Comparison of ENCODE assay signal across 9 mouse cellular contexts in the genomic region with DNA sequence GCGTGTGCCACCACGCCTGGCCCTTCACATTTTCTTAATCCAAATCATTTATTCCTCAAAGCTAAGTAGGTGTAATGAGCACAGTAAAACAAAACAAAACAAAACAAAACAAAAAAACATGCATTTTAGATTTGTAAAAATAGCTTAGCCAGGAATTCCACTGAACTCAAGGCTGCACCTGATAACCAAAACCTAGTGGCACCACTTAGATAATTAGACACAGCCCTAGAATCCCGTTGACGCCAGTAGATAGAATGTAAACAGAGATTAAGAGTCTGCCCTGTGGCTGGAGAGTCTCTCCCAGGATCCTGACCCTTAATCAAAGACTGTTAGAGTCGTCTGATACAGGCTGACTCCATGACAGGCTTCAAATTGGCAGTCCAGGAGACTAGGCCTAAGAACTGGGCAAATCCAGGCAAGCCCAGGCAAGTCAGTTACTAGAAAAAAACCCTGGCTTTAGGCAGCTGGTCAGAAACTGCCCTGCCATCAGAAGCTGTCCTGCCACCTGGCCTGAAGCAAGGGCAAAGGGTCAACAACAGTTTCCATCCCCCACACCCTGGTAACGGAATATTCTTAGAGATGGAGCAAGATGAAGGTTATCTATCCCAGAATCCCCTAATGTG. TPM values are rescaled to one million over a fixed set of nuclear protein-coding genes. Genes with fewer than 3 reads are reported as not detected.
DNase-seq lines count a peak whose midpoint lies in the region; ATAC-seq and TF ChIP-seq lines count a peak whose summit lies in the region.
"Had no signal": no experiment of that assay in that cellular context is flagged by ENCODE, and none has a peak within 500 bp of the region (broad histone marks: within the 10 kb centered on the region; RNA-seq: fewer than 3 reads in every experiment).

No protein-coding gene starts in this region.

- 88% methylated on average over 6 of the region's 6 CpGs for WGBS in kidney, adult 2 months
- 55% methylated on average over 6 of the region's 6 CpGs for WGBS in liver, embryonic 12.5 days (ENCODE audit: insufficient replicate concordance)
- 71% methylated on average over 6 of the region's 6 CpGs for WGBS in intestine, embryonic 16.5 days

- H3K27ac ChIP-seq in kidney, adult 2 months (ENCODE audit: insufficient read depth, low read depth, low read length), result no peak overlapping the region
- peak overlapping the region; percentile 93 for H3K27ac ChIP-seq in liver, embryonic 12.5 days
- H3K27ac ChIP-seq in intestine, embryonic 16.5 days (ENCODE audit: low read length), result no peak overlapping the region

- DNase-seq in kidney, adult 11 months, result peak; percentile 12
- DNase-seq in kidney, adult 2 months, result no peak
- peak; percentile 9 for DNase-seq in A20 (ENCODE audit: low read depth, low spot score)
- peak; percentile 21 for DNase-seq in NIH3T3 (ENCODE audit: low read depth)
- no peak for DNase-seq in right cerebral cortex, postnatal 36 days (ENCODE audit: low spot score in 2 of 2)

- H3K36me3 ChIP-seq in kidney, adult 2 months (ENCODE audit: control insufficient read depth, insufficient read depth, low read length), result no peaks in the 10 kb centered on the region
- no peaks in the 10 kb centered on the region for H3K36me3 ChIP-seq in liver, embryonic 12.5 days
- no peaks in the 10 kb centered on the region for H3K36me3 ChIP-seq in intestine, embryonic 16.5 days (ENCODE audit: control insufficient read depth, insufficient read depth, low read length)

- H3K27me3 ChIP-seq in kidney, adult 2 months (replicated peaks; ENCODE audit: control insufficient read depth, insufficient read depth, low read length), result no peaks in the 10 kb centered on the region
- peaks cover 17% of the 10 kb centered on the region for H3K27me3 ChIP-seq in liver, embryonic 12.5 days (replicated peaks)
- no peaks in the 10 kb centered on the region for H3K27me3 ChIP-seq in intestine, embryonic 16.5 days (replicated peaks; ENCODE audit: control insufficient read depth, insufficient read depth, low read length)

- TF ChIP-seq CTCF in kidney, adult 2 months (conservative IDR thresholded peaks at IDR 0.05; ENCODE audit: insufficient read depth, insufficient read length, low read depth, low read length), result no peak

- ATAC-seq in liver, embryonic 12.5 days, result peak; percentile 16; the same call in 1 of the 2 replicates
- no peak for ATAC-seq in intestine, embryonic 16.5 days

- H3K4me2 ChIP-seq in liver, embryonic 12.5 days, result peak overlapping the region; percentile 81
- H3K4me2 ChIP-seq in intestine, embryonic 16.5 days (ENCODE audit: low read depth, low read length), result no peak overlapping the region

- H3K4me1 ChIP-seq in kidney, adult 2 months (ENCODE audit: control insufficient read depth, insufficient read depth, low read length), result no peaks in the 10 kb centered on the region
- peaks cover 39% of the 10 kb centered on the region for H3K4me1 ChIP-seq in liver, embryonic 12.5 days
- peaks cover 6% of the 10 kb centered on the region for H3K4me1 ChIP-seq in intestine, embryonic 16.5 days (ENCODE audit: control insufficient read depth, insufficient read depth, low read length)

- no peak overlapping the region for H3K4me3 ChIP-seq in kidney, adult 2 months (ENCODE audit: insufficient read depth, low read depth, low read length)
- 0 out of 2 replicates have a peak overlapping the region, but pooled peaks have one; percentile 84 for H3K4me3 ChIP-seq in liver, embryonic 12.5 days
- no peak overlapping the region for H3K4me3 ChIP-seq in intestine, embryonic 16.5 days (ENCODE audit: low read length)

- no peak overlapping the region for H3K9ac ChIP-seq in liver, embryonic 12.5 days
- no peak overlapping the region for H3K9ac ChIP-seq in intestine, embryonic 16.5 days (ENCODE audit: low read depth, low read length)

- no peaks in the 10 kb centered on the region for H3K9me3 ChIP-seq in liver, embryonic 12.5 days (replicated peaks)
- H3K9me3 ChIP-seq in intestine, embryonic 16.5 days (ENCODE audit: control insufficient read depth, low read length), result no peaks in the 10 kb centered on the region

- TF ChIP-seq POLR2A in kidney, adult 2 months (IDR thresholded peaks at IDR 0.05; ENCODE audit: low read depth, low read length), result no peak

RNA-seq across cellular contexts. Expression of gene Btbd8, which starts 1.1 kb away (rescaled TPM):
- 1.2 TPM in 2 replicates for polyA plus RNA-seq in kidney, adult 2 months (2012; rRNA removed)
- 1.8 TPM in 2 replicates for polyA plus RNA-seq in liver, embryonic 12.5 days (2016; fragmentation: Nextera tagmentation; extraction: Ambion mirVana)
- polyA plus RNA-seq in intestine, embryonic 16.5 days (2015; fragmentation: Nextera tagmentation; extraction: Ambion mirVana), result 2.7 and 2.8 TPM in 2 replicates

RNA-seq across cellular contexts. Expression of gene Lpcat2b, which starts 5.3 kb away (rescaled TPM):
- polyA plus RNA-seq in kidney, adult 2 months (2012; rRNA removed), result not detected in 2 replicates
- polyA plus RNA-seq in liver, embryonic 12.5 days (2016; fragmentation: Nextera tagmentation; extraction: Ambion mirVana), result not detected in 2 replicates
- not detected in 2 replicates for polyA plus RNA-seq in intestine, embryonic 16.5 days (2015; fragmentation: Nextera tagmentation; extraction: Ambion mirVana)
- polyA plus RNA-seq: lung, postnatal 0 days; thymus, postnatal 0 days had no signal

RNA-seq across cellular contexts. Expression of gene Ephx4, which starts 34.2 kb away (rescaled TPM):
- polyA plus RNA-seq in kidney, adult 2 months (2012; rRNA removed), result 0.18 and 0.22 TPM in 2 replicates
- polyA plus RNA-seq in liver, embryonic 12.5 days (2016; fragmentation: Nextera tagmentation; extraction: Ambion mirVana), result 0.10 TPM in 1 of 2 replicates, not detected in the other
- 0.21 and 0.50 TPM in 2 replicates for polyA plus RNA-seq in intestine, embryonic 16.5 days (2015; fragmentation: Nextera tagmentation; extraction: Ambion mirVana)

Comparison
In these comparisons a context has a peak if more than half of its experiments do, and no peak if none do; other contexts are left out.
1. DNase-seq: peak in kidney, adult 11 months (single experiment), A20 (single experiment) and NIH3T3 (single experiment); none in kidney, adult 2 months (single experiment) and right cerebral cortex, postnatal 36 days (0 of 2).